Mouse (Mus musculus): ENCODE results near the gene Mcidas.
"Not testable (repeated sequence)": the region's sequence is repeated elsewhere in the genome, so short reads cannot be mapped to it uniquely, and the experiment has no call there.

Gene Mcidas

DNA sequence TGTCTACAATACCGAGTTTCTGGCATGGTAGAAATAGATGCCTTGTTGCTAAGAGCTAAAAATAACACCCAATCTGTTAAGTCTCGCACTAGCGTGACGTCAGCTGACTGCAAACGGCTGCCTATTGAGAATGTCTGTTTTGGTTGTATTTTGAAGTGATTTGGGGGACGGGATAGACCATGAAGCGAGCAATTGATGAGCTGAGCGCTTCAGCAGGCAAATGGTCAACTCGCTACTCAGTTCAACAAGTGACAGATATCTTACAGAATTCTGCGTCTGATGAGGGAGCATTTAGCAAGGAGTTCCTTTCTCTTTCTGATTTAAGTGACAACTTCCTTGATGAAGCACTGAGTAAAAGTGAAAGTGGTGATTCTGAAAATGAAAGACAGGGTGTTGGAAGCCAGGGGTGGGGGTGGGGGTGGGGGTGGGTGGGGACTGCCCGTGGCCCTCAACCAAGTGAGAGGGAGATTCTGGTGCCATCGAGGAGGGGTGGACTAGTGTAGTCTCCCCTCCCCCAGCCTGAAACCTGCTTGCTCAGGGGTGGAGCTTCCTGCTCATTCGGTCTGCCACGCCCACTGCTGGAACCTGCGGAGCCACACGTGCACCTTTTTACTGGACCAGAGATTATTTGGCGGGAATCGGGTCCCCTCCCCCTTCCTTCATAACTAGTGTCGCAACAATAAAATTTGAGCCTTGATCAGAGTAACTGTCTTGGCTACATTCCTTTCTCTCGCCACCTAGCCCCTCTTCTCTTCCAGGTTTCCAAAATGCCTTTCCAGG is 19.7 kb downstream of the Mcidas start:
- DNase-seq (ENCODE audit: low read depth): not testable (repeated sequence)

DNA sequence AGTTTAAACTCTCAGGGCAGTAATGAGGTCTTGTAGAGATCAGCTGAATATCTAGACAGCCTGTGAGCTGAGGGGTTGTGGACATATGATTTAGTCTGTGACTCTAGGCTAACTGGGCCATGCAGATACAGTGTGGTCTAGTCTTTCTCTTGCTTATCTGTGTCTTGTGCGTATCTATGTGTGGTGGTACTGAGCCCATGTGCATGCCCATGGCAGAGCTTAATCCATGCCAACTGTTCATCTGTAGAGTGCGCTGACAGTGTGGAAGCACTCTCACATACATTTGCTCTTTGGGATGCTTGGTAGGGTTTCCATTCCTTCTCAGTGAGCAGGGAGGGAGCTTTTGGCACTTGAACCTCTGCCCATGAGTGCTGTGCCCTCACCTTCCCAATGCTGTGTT is 27.9 kb downstream of the Mcidas start:
- no peak for DNase-seq (ENCODE audit: low read depth)

DNA sequence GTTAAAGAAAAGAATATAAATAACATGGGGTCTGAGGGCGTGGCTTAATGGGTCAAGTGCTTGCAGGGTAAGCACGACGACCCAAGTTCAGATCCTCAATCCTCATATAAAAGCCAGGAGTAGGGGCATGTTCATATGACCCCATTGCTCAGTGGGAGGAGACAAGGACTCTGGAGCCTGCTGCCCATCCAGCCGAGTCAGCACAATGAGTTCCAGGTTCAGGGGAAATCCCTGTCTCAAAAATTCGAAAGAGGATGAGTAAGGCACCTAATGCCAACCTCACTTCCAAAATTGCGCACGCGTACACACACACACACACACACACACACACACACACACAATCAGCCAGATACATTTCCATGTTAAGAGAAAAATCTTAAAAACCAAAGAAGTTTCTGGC is 28.8 kb downstream of the Mcidas start:
- no peak for DNase-seq (ENCODE audit: low read depth)

DNA sequence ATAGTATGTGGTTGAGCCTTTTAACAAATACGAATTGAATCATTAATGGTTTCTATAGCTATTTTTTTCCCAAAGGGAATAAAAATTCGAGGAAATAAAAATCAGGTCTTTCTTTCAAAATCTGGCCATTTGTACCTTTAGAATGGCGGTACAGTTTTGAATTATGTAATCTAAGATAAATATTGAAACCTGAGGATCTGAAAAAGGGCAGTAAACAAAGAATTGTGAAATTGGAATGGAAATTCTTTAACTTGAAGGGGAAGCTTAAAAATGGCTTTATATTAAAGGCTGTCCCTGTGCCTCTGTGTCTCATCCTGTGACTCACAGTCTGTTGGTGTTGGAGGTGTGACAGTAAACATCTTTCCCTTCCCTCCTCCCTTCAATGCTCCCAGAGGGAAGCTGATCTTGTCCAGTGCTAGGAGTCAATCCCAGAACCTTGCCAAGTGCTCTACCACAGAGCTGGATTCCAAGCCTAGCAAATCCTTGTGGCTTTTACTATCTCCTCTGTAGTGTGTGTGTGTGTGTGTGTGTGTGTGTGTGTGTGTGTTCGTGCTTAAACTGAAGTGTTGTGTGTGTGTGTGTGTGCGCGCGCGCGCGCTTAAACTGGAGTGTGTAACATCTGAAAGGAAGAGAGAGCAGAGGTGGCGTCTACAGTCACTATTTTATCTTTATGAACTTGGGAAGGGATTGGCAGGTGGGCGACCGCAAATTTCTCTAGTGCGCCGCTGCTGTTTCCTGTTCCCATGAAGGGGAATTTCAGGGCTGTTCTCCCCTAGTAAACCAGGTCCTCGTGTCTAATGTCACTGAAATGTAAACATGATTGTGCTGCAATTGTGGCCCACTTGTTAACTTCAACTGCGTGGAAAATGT is 29.9 kb downstream of the Mcidas start:
- DNase-seq (ENCODE audit: low read depth): no peak

DNA sequence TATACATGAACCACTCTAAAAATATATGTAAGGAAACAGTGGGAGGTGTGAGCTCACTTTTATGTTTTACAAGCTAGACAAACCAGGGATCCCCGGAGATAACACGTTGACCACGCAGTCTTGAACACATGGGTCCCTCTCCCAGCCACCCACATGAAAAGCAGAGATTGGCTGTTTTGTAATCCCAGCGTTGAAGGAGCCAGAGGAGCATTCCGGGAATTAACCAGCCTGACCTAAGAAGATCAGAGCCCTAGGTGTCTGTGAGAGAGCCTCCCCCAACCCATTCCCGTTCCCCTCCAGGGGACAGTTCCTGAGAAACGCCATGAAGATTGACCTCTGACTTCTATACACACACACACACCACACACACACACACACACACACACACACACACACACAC is 37.7 kb downstream of the Mcidas start:
- no peak for DNase-seq (ENCODE audit: low read depth)

DNA sequence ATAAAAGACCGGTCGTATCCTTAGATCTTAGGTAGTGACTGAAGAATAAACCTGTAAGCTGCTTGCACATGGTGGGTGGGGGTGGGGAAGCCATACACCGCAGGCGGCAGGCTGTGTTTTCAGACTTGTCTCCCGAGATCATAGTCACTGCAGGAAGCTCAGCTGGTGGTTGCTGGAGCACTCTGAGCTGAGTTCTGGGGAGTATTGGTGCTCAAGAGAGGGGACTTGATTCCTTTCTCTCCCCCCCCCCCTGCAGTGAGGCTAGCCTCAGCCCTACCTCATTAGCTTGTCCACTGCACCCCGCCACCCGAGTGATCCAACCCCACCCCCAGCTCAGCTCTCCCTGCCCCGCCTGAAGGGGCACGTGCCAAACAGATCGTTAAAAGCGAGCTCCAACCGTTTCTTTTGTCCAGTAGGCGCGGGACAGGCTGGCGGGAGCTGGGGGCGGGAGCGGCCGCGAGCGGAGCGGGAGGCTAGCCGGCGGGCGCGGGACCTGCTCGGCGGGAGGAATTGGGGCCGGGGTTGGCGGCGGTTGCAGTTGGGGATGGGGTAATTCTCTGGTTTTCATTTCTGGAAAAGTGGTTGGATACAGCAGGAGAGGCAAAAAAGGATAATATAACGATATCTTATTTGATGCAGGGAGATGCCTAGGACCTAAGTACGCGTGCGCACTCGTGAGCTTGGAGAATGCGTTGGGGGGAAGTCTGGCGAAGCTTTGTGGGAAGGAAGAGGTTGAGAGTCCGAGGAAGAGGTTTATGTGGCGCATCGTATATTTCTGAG is 38.3 kb downstream of the Mcidas start:
- no peak for DNase-seq (ENCODE audit: low read depth)

DNA sequence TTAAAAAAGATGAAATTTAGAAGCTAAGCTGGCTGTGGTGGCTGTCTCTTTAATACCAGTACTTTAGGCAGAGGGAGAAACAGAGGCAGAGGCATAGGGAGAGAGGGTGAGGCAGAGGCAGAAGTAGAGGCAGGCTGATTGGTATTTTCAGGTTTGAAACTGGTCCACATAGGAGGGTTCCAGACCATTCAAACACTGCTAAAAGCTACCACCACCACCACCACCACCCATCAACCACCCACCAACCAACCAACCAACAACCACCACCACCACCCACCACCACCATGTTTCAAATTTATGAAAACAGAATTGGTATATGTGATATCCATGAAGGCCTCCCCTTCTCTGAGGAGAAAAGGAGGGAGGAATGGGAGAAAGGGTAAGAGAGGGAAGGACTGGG is 39.2 kb downstream of the Mcidas start:
- no peak for DNase-seq (ENCODE audit: low read depth)

DNA sequence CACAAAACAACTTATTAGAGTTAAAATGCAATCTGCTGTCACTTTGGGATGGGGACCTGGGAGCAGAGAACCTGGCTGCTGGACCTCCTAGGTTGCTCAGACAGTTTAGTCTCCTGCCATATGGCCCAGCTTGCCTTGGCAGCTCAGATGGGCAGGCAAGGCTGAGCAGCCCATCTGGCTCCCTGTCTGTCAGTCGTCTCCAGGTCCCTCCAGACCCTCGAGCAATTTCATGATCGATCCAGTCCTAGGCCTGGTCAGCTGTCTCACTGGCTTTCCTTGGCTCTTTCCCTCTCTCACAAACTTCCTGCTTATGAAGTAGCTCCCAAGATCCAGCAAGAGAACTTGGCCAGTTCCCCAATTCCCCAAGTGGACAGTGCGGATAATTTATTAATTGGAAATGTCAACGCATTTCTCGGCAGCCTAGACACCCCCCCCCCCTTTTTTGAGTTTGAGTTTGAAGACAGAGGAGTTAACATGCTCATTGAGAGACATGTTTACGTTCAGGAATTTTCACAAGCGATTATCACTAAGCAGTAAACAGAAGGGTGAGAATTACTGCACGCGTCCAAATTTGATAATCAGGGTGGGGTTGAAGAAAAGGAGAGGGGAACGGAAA is 40.7 kb downstream of the Mcidas start:
- no peak for DNase-seq (ENCODE audit: low read depth)

DNA sequence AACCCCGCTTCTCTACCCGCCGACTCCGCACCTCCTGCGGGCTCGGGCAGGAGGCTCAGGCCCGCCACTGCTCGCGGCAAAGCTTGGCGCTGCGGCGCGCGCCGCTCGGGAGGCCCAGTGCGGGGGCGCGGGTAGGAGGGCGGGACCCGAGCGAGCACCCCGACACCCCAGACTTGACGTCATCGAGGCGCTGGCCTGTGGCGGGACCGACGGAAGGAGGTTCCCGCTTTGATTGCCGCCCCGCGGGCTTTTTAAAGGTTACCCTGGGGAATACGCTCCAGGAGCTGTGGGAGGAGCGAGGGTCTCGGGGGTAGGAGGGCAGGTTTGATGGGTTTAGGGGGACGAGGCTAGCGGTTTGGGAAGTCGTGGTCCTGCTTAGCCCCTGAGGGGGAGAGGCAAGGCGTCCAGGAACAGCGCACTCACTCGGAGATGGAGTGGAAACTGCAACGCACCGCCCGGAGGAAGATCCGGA is 41.3 kb downstream of the Mcidas start, which contains the start of gene Cdc20b:
Gene Cdc20b (plus strand): TSS at position 162 of the 472 bp plus-strand sequence.
- DNase-seq (ENCODE audit: low read depth): peak; percentile 53

DNA sequence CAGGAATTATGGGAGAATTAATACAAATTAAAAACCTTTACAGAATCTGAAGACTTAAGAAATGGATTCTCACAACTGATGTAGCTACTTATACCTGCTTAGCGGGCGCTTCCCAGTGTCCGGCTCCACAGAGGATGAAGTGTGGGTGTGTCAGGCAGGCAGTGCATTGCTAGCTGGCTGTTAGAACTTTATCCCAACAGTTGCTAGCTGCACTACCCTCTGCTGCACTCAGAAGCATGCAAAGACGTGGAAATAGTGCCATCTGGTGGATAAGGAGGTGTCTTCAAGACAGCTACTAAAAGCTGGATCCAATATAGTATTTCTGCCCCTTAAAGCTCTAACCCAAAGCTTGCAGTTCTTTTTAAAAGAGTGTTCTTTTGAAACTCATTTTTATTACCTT is 42.2 kb downstream of the Mcidas start:
- peak; percentile 89 for DNase-seq (ENCODE audit: low read depth)

DNA sequence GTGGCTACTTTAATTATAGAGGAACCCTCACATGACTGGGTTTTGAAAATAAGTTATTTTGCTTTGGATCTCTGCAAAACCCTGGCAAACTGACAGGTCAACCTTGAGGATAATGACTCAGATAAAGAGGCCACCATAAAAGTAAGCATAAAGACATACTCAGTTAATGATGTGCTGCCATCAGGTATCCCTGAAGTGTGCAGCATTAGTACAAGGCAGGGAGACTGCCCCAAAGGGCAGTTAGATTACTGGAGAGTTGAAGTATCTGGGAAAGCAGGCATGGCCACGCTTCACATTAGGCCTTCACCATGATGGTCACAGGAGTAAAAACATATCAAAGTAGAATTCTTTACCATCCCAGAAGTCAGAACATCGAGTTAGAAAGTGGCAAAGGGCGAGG is 51.2 kb downstream of the Mcidas start:
- DNase-seq (ENCODE audit: low read depth): no peak

DNA sequence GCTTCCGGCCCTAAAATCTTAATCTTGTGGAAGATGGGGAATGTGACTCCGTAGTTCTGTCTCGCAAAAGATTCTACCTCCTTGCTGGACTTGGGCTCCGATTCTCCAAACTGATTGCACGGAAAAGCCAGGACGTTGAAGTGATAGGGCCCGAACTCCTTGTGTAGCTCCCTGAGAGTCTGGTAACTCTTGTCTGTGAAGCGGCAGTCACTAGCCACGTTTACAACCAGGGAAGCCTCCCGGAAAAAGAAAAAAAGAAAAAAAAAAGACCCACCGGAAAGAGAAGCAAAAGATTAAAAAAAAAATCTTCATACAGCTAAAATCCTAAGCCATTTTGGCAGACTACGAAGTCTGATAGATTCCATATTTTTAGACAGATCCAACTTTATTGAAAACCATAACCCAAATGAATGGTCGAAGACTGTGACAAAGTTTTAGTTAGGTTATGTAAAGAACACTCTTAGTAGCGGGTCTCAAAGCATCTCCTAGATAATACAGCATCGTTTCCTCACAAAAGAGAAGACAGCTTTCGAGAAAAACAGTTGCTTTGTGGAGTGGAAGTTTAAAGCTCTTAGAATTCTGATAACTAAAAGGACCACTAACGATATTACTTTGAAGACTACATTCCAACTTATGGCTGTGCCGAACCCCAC is 51.9 kb downstream of the Mcidas start:
- no peak for DNase-seq (ENCODE audit: low read depth)

DNA sequence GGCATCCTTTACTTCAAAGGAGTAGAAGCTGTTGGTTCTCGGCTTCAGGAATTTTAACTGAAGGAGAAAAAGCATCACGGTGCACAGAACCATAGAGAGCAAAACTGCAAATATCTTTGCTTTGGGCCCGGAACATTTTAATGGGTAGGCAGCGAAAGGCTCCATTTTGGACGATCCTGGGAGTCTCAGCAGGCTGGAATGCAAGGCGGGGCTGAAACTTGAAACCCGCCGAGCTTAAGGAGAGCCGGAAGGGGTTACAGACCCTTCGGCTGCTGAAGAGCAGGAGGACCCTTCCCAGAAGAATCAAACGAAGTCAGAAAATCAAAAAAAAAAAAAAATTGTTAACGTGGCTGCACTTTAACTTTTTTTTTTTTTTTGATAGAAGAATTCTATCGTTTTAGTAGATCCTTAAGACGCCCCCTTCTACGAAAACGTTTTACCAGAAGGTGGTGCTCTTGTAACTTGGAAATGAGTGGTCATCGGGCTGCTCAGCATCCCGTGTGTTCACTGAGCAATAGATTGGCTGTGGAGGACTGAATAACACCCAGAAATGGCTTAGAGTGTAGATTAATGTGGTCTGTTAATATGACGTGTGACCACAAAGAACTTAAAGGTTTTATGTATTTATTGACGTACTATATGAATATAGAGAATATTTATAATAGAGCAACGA is 52.7 kb downstream of the Mcidas start, which contains the start of gene Gpx8:
Gene Gpx8 (minus strand): TSS at position 200 of the 673 bp plus-strand sequence.
- DNase-seq (ENCODE audit: low read depth): no peak

DNA sequence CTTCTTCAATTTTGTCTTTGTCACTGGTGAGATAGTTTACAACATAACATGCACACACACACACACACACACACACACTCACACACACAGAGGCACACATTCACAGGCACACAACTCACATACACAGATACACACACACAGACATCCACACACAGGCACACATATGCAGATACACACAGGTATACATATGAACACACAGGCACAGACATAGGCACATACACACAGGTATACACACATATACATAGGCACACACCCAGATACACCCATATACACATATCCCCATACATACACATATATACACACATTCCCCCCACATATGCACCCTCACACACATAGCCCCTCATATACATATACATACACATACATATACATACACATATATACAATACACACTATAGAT is 53.4 kb downstream of the Mcidas start:
- no peak for DNase-seq (ENCODE audit: low read depth)

DNA sequence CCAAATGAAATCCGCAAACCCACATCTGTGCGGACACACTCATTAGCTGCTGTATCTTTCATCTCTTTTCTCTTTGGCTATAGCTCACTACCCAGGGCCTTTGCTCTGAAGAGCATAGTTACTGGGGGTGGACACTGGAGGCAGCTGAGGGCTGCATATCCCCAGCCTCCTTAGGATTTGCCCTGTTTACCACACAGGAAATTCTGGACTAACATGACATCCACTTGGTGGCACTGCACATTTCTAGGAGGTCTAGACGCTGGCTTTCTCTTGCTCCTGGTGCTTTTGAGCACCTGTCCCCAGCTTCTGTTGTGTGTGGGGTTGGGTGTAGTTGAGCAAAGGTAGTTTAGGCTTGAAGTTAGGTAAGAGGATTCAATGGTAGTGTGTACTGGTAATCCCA is 54.0 kb downstream of the Mcidas start:
- DNase-seq (ENCODE audit: low read depth): no peak
